Comparison of ENCODE assay signal across 8 mouse cellular contexts in genomic region chr10:58323028-58323991, GRCm38 (mm10). TPM values are rescaled to one million over a fixed set of nuclear protein-coding genes. Genes with fewer than 3 reads are reported as not detected.
DNase-seq lines count a peak whose midpoint lies in the region; ATAC-seq lines count a peak whose summit lies in the region.

TSS of gene Lims1 (plus strand) at chr10:58323466.

- peak; percentile 99 for DNase-seq in adrenal gland, adult (ENCODE audit: inconsistent age in 2 of 2, low spot score in 1 of 2)
- peak; percentile 99 for DNase-seq in embryo, embryonic 10.5 days (ENCODE audit: low spot score)
- DNase-seq in gastrocnemius, postnatal 14 days = peak; percentile 99
- peak; percentile 93 to 98 for DNase-seq in left cerebral cortex, postnatal 10 days (ENCODE audit: extremely low spot score in 1 of 2, low spot score in 2 of 2)
- DNase-seq in right cerebral cortex, postnatal 25 days = peak; percentile 95
- peak; percentile 98 for DNase-seq in urinary bladder, postnatal 4 days (ENCODE audit: low spot score in 2 of 2)

- intact Hi-C loops in gastrocnemius, postnatal 14 days (cut with DNase I; ENCODE audit: low total_unique reads) = no loop called here
- intact Hi-C loops in left cerebral cortex, postnatal 10 days (cut with DNase I) = no loop called here

- peak; percentile 83 for ATAC-seq in inflammation-experienced regulatory T-cells, adult 6 months
- peak; percentile 93 for ATAC-seq in megakaryocyte-erythroid progenitor cell, adult 5-6 weeks (replicated peaks; ENCODE audit: low FRiP score, low TSS enrichment, poor library complexity, severe bottlenecking)

RNA-seq across cellular contexts. Expression of gene Lims1, which starts in this region (rescaled TPM):
- 10 to 100 TPM; 48.4 to 70.7 TPM for total RNA-seq in gastrocnemius, postnatal 14 days (2021)
- polyA plus RNA-seq in inflammation-experienced regulatory T-cells, adult 6 months (2017; shearing (Covaris generic)) = 100 to 1,000 TPM in 2 of 3 experiments, 10 to 100 TPM in 1; 96.1 to 111 (median 106) TPM
- 10 to 100 TPM; 25.1 to 29.1 TPM for total RNA-seq in left cerebral cortex, postnatal 10 days (2021)
- total RNA-seq in megakaryocyte-erythroid progenitor cell, adult 5-6 weeks (2014; fragmentation: Nextera tagmentation) = 52.1 and 58.6 TPM in 2 replicates
- total RNA-seq in megakaryocyte-erythroid progenitor cell, adult 5-6 weeks (2017) = 41.6 and 54.7 TPM in 2 replicates

Comparison
In these comparisons a context has a peak if more than half of its experiments do, and no peak if none do; other contexts are left out.
1. Peak in every context shown above with its lines: DNase-seq and ATAC-seq.